Mouse (Mus musculus): ENCODE results near the gene Rbm17.
A peak's percentile ranks its signal among the peaks of the same experiment; 100 is the strongest.

DNA sequence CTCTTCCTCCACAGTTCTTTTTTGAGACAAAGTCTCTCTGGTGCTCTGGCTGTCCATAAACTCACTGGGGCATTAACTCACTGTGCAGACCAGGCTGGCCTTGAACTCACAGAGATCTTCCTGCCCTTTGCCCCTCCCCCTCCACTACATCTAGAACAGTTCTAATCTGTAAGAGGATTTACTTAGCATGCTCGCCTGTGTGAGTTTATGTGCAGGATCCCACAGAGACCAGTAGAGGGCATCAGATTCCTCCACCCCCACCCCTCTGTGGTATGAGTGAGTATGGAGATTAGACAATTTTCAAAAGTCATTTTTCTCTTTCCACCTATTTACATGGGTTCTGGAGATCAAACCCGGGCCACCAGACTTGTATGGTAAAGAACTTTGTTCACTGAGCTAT is 56.3 kb downstream of the Rbm17 start:
- TF ChIP-seq CTCF (IDR thresholded peaks at IDR 0.05; ENCODE audit: insufficient read depth, low read length), result peak; percentile 40
- TF ChIP-seq POLR2A (IDR thresholded peaks at IDR 0.05; ENCODE audit: borderline replicate concordance, extremely low read depth, low read depth, low read length), result no peak

Measured in lung, adult 2 months (tissue).